Mouse (Mus musculus): ENCODE measurements around the gene Fam89a.

Fam89a gene

GRCm38 (mm10) chr8:124691706-124692105, 59.9 kb downstream of the Fam89a start:
- Histone ChIP-seq H3K9me3 (ENCODE audit: low read length) (no peaks in the 10 kb centered on the region), H3K36me3 (ENCODE audit: insufficient read depth, low read length) (peaks cover 82% of the 10 kb centered on the region), H3K4me3 (replicated peaks; ENCODE audit: low read length) (no peak overlapping the region), H3K27me3 (ENCODE audit: insufficient read depth, low read length) (no peaks in the 10 kb centered on the region), H3K4me1 (replicated peaks; ENCODE audit: low read depth, low read length) (no peaks in the 10 kb centered on the region)
- no peak for TF ChIP-seq NANOG (IDR thresholded peaks at IDR 0.05; ENCODE audit: borderline replicate concordance, low read length)
- no peak for TF ChIP-seq POU5F1 (IDR thresholded peaks at IDR 0.05; ENCODE audit: borderline replicate concordance, low read length)
- TF ChIP-seq CTCF (conservative IDR thresholded peaks at IDR 0.05; ENCODE audit: low read length) = no peak

All from E14TG2a.4 (cell line).